Mouse (Mus musculus): ENCODE data around the gene Alkbh1. TPM values are rescaled to one million over a fixed set of nuclear protein-coding genes. Genes with fewer than 3 reads are reported as not detected.

Alkbh1 gene
- total and polyA plus RNA-seq, 3 experiments: 26.8 to 39.1 (median 37.3) TPM

DNA sequence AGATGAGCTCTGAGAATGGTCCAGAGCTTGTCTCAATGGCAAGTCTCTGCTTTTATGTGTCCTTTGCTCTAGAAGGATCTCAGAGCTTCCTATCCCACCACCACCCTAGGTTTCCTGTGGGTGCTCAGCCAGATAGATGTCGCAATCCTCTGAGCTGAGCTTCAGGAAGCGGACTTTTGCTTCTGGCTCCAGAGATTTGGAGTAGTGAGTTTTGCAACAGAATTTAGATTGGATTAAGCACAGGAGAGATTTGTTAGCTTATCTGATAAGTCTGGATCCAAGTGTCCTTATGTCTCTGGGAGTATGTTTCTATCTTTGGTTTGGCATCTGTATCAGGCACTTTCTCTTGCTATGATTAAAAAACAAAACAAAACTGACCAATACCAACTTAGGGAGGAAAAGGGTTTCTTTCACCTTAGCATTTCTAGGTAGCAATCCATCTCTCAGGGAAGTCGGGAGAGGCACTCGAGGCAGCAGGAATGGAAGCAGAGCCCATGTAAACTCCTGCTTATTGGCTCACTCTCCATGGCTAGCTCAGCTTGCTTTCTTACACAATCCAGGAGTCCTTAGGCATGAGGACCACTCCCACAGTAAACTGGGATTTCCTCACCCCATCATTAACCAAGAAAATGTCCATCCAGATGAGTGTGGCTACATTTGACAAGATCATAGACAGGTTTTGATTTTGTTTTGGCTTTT lies 50.2 kb downstream of the Alkbh1 start:
- no peaks in the 10 kb centered on the region for H3K79me2 ChIP-seq (replicated peaks; ENCODE audit: control insufficient read depth, extremely low read depth, insufficient read depth, poor library complexity, severe bottlenecking)
- dilution Hi-C loops (cut with MboI; ENCODE audit: extremely low pct_ligation_motif_present, extremely low pct_unique_long_range_greater_than_20kb, low sequenced_read_pairs): no loop called here
- no peak overlapping the region for H3K9ac ChIP-seq (ENCODE audit: insufficient read depth, low read depth)
- H3K36me3 ChIP-seq (replicated peaks in 1 of 2; ENCODE audit: control insufficient read depth in 1 of 2, insufficient read depth in 1 of 2, low read length in 1 of 2): no peaks in the 10 kb centered on the region
- no peak overlapping the region for H3K27ac ChIP-seq (ENCODE audit: insufficient read depth, low read depth)
- H3K4me2 ChIP-seq (ENCODE audit: insufficient read depth, low read depth, poor library complexity, severe bottlenecking): no peak overlapping the region
- no peak for DNase-seq (ENCODE audit: extremely low read depth)
- TF ChIP-seq GABPA (IDR thresholded peaks at IDR 0.05; ENCODE audit: insufficient replicate concordance, low read depth, low read length): no peak
- TF ChIP-seq E2F4 (IDR thresholded peaks at IDR 0.05; ENCODE audit: insufficient replicate concordance, low read depth, low read length): no peak
- no peak for TF ChIP-seq ZNF384 (IDR thresholded peaks at IDR 0.05; ENCODE audit: low read depth, low read length)
- TF ChIP-seq JUND (conservative IDR thresholded peaks at IDR 0.05; ENCODE audit: low read depth, low read length): no peak
- no peak for TF ChIP-seq MAZ (IDR thresholded peaks at IDR 0.05; ENCODE audit: low read depth, low read length)
- no peak for TF ChIP-seq BHLHE40 (IDR thresholded peaks at IDR 0.05; ENCODE audit: low read depth, low read length)
- TF ChIP-seq ZMIZ1 (IDR thresholded peaks at IDR 0.05; ENCODE audit: low read depth, low read length): no peak
- TF ChIP-seq RAD21 (IDR thresholded peaks at IDR 0.05; ENCODE audit: low read depth, low read length): no peak
- TF ChIP-seq TBP (conservative IDR thresholded peaks at IDR 0.05; ENCODE audit: low read depth, low read length): no peak
- TF ChIP-seq USF2 (conservative IDR thresholded peaks at IDR 0.05; ENCODE audit: low read depth, low read length): no peak
- TF ChIP-seq MYC (IDR thresholded peaks at IDR 0.05; ENCODE audit: low read depth, low read length): no peak
- no peak for TF ChIP-seq MEF2A (IDR thresholded peaks at IDR 0.05; ENCODE audit: borderline replicate concordance, low read depth, low read length)
- no peak for TF ChIP-seq ETS1 (conservative IDR thresholded peaks at IDR 0.05; ENCODE audit: low read depth, low read length)
- TF ChIP-seq TCF12 (IDR thresholded peaks at IDR 0.05; ENCODE audit: low read depth, low read length): no peak
- no peak for TF ChIP-seq PAX5 (IDR thresholded peaks at IDR 0.05; ENCODE audit: low read length)
- TF ChIP-seq SMC3 (IDR thresholded peaks at IDR 0.05; ENCODE audit: low read depth, low read length): no peak
- TF ChIP-seq USF1 (IDR thresholded peaks at IDR 0.05; ENCODE audit: low read depth, low read length): no peak
- no peak for TF ChIP-seq RCOR1 (conservative IDR thresholded peaks at IDR 0.05; ENCODE audit: low read depth, low read length)
- no peaks in the 10 kb centered on the region for H3K9me3 ChIP-seq (replicated peaks; ENCODE audit: low read length)
- in situ Hi-C loops (cut with MboI; ENCODE audit: low pct_ligation_motif_present, low pct_unique_long_range_greater_than_20kb, low sequenced_read_pairs): no loop called here
- no peak overlapping the region for H3K4me3 ChIP-seq (replicated peaks in 1 of 3; ENCODE audit: low read depth in 2 of 3, low read length in 2 of 3, poor library complexity in 1 of 3)
- peaks cover 11% of the 10 kb centered on the region for H3K27me3 ChIP-seq (replicated peaks)
- H3K4me1 ChIP-seq (ENCODE audit: control insufficient read depth in 1 of 2, insufficient read depth in 2 of 2): no peaks in the 10 kb centered on the region

DNA sequence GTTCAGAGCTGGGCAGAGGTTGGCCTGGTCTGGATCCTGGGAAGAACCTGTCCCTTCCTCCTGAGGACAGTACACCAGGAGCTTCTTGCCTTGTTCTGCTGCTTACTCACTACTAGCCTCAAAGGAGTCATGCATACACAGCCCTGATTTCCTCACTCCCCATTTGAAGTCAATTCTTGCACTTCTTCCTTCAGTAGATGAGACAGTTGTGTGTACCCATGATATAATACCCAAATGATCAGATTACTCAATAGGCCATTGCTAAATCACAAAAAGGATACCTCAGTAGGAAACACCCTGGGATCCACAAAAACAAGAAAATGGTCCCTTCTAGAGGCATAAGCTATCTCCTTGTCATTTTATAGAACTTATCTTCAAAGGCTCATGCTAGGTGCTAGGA lies 52.5 kb downstream of the Alkbh1 start:
- Histone ChIP-seq H3K4me2 (ENCODE audit: insufficient read depth, low read depth, poor library complexity, severe bottlenecking) (no peak overlapping the region), H3K36me3 (replicated peaks in 1 of 2; ENCODE audit: control insufficient read depth in 1 of 2, insufficient read depth in 1 of 2, low read length in 1 of 2) (no peaks in the 10 kb centered on the region), H3K4me1 (ENCODE audit: control insufficient read depth in 1 of 2, insufficient read depth in 2 of 2) (peaks cover 0 to 9% of the 10 kb centered on the region in 2 experiments; a peak in 2 of 4 replicates), H3K9ac (ENCODE audit: insufficient read depth, low read depth) (no peak overlapping the region), H3K9me3 (replicated peaks; ENCODE audit: low read length) (no peaks in the 10 kb centered on the region), H3K4me3 (replicated peaks in 1 of 3; ENCODE audit: low read depth in 2 of 3, low read length in 2 of 3, poor library complexity in 1 of 3) (no peak overlapping the region), H3K27ac (ENCODE audit: insufficient read depth, low read depth) (no peak overlapping the region), H3K79me2 (replicated peaks; ENCODE audit: control insufficient read depth, extremely low read depth, insufficient read depth, poor library complexity, severe bottlenecking) (0 out of 2 replicates have a peak, but pooled peaks cover 3% of the 10 kb centered on the region), H3K27me3 (replicated peaks) (peaks cover 11% of the 10 kb centered on the region)
- no peak for TF ChIP-seq ELF1 (IDR thresholded peaks at IDR 0.05; ENCODE audit: low read depth, low read length)
- TF ChIP-seq NELFE (IDR thresholded peaks at IDR 0.05; ENCODE audit: low read depth, low read length): no peak
- TF ChIP-seq JUN (IDR thresholded peaks at IDR 0.05; ENCODE audit: insufficient read depth, low read depth, low read length): no peak
- no peak for TF ChIP-seq MXI1 (IDR thresholded peaks at IDR 0.05; ENCODE audit: low read depth, low read length)
- dilution Hi-C loops (cut with MboI; ENCODE audit: extremely low pct_ligation_motif_present, extremely low pct_unique_long_range_greater_than_20kb, low sequenced_read_pairs) (no loop called here), in situ Hi-C loops (cut with MboI; ENCODE audit: low pct_ligation_motif_present, low pct_unique_long_range_greater_than_20kb, low sequenced_read_pairs) (no loop called here)
- DNase-seq (ENCODE audit: extremely low read depth): no peak
